Mouse (Mus musculus) limb, embryonic 12.5 days (tissue): ENCODE results near the gene Cmtm7. TPM values are rescaled to one million over a fixed set of nuclear protein-coding genes. Genes with fewer than 3 reads are reported as not detected.

ENCODE experiments used
- ATAC-seq: fragments of 200-750 bp; cut with Nextera tagmentation; 2 replicates; pipeline ENCODE4 v1.8.0; 2017; ENCODE audit warnings: low read depth, moderate TSS enrichment; ENCODE audit not compliant: insufficient number of reproducible peaks, insufficient read depth, low FRiP score, low TSS enrichment
- H3K27ac ChIP-seq: fragments of 300-500 bp; sonication (generic); 2 replicates; pipeline ENCODE4 v1.5.1; 2016; ENCODE audit warnings: mild to moderate bottlenecking, moderate library complexity
- H3K27me3 ChIP-seq: fragments of 300-500 bp; sonication (generic); 2 replicates; pipeline ENCODE4 v1.6.1; 2016; ENCODE audit warnings: mild to moderate bottlenecking, moderate library complexity
- H3K36me3 ChIP-seq: fragments of 300-500 bp; sonication (generic); 2 replicates; pipeline ENCODE4 v1.6.1; 2016; ENCODE audit warnings: mild to moderate bottlenecking, moderate library complexity
- H3K4me1 ChIP-seq: fragments of 300-500 bp; sonication (generic); replicated peaks from 2 replicates; pipeline ENCODE4 v1.6.1; 2016
- H3K4me2 ChIP-seq: fragments of 300-500 bp; sonication (generic); 2 replicates; pipeline ENCODE4 v1.6.1; 2016; ENCODE audit warnings: mild to moderate bottlenecking, moderate library complexity
- H3K4me3 ChIP-seq: fragments of 300-500 bp; sonication (generic); replicated peaks from 2 replicates; pipeline ENCODE4 v1.5.1; 2016; ENCODE audit warnings: mild to moderate bottlenecking
- H3K9ac ChIP-seq: fragments of 300-500 bp; sonication (generic); replicated peaks from 2 replicates; pipeline ENCODE4 v1.6.1; 2016; ENCODE audit warnings: mild to moderate bottlenecking, moderate library complexity
- H3K9me3 ChIP-seq: fragments of 300-500 bp; sonication (generic); 2 replicates; pipeline ENCODE4 v1.6.1; 2016; ENCODE audit warnings: mild to moderate bottlenecking, moderate library complexity
- WGBS: fragments of 180-500 bp; shearing (Covaris S2); methylation state at CpG from one replicate; pipeline ENCODE4 v1.1.7; 2016; 5-methylcytosine and 5-hydroxymethylcytosine counted together
- polyA plus RNA-seq: library from polyadenylated mRNA; unstranded; fragments of >200 nt; fragmentation: Nextera tagmentation; extraction: Ambion mirVana; gene quantifications from 2 replicates; pipeline ENCODE4 v1.2.1, GENCODE M21; 2016

Cmtm7 gene
- polyA plus RNA-seq, 1 experiment from 2014 or later, result 80.9 TPM

- Histone ChIP-seq H3K9ac (no peak overlapping the region), H3K27ac (no peak overlapping the region), H3K4me3 (no peak overlapping the region), H3K4me1 (no peaks in the 10 kb centered on the region), H3K4me2 (no peak overlapping the region), H3K36me3 (no peaks in the 10 kb centered on the region), H3K9me3 (no peaks in the 10 kb centered on the region), H3K27me3 (no peaks in the 10 kb centered on the region)
- no peak for ATAC-seq
- 89% methylated on average over 4 of the region's 4 CpGs for WGBS
Observed at GRCm38 (mm10) chr9:114812001-114812400, 30.3 kb upstream of the Cmtm7 start.

GRCm38 (mm10) chr9:114810837-114811236, 29.2 kb upstream of the Cmtm7 start:
- no peak for ATAC-seq
- Histone ChIP-seq H3K4me1 (no peaks in the 10 kb centered on the region), H3K27me3 (no peaks in the 10 kb centered on the region), H3K9me3 (no peaks in the 10 kb centered on the region), H3K4me3 (no peak overlapping the region), H3K36me3 (no peaks in the 10 kb centered on the region), H3K4me2 (no peak overlapping the region), H3K9ac (no peak overlapping the region), H3K27ac (no peak overlapping the region)
- WGBS, result 90% methylated on average over 11 of the region's 11 CpGs

GRCm38 (mm10) chr9:114808671-114809070, 27.0 kb upstream of the Cmtm7 start:
- no peak overlapping the region for H3K9ac ChIP-seq
- 81% methylated on average over 5 of the region's 5 CpGs for WGBS
- no peak overlapping the region for H3K4me3 ChIP-seq
- no peak overlapping the region for H3K27ac ChIP-seq
- ATAC-seq, result no peak
- no peak overlapping the region for H3K4me2 ChIP-seq
- H3K27me3 ChIP-seq, result no peaks in the 10 kb centered on the region
- no peaks in the 10 kb centered on the region for H3K36me3 ChIP-seq
- H3K9me3 ChIP-seq, result no peaks in the 10 kb centered on the region
- no peaks in the 10 kb centered on the region for H3K4me1 ChIP-seq

GRCm38 (mm10) chr9:114807261-114807660, 25.6 kb upstream of the Cmtm7 start:
- no peak for ATAC-seq
- WGBS, result 69% methylated on average over 8 of the region's 8 CpGs
- H3K4me3 ChIP-seq, result no peak overlapping the region
- H3K4me1 ChIP-seq, result no peaks in the 10 kb centered on the region
- H3K27me3 ChIP-seq, result no peaks in the 10 kb centered on the region
- no peak overlapping the region for H3K27ac ChIP-seq
- H3K36me3 ChIP-seq, result no peaks in the 10 kb centered on the region
- H3K9ac ChIP-seq, result no peak overlapping the region
- H3K9me3 ChIP-seq, result no peaks in the 10 kb centered on the region
- no peak overlapping the region for H3K4me2 ChIP-seq

- WGBS, result 70% methylated on average over 19 of the region's 19 CpGs
- H3K9me3 ChIP-seq, result no peaks in the 10 kb centered on the region
- no peaks in the 10 kb centered on the region for H3K27me3 ChIP-seq
- H3K36me3 ChIP-seq, result no peaks in the 10 kb centered on the region
- no peak overlapping the region for H3K9ac ChIP-seq
- H3K4me1 ChIP-seq, result no peaks in the 10 kb centered on the region
- 0 out of 2 replicates have a peak overlapping the region, but pooled peaks have one; percentile 26 for H3K27ac ChIP-seq
- no peak overlapping the region for H3K4me2 ChIP-seq
- ATAC-seq, result no peak; the same call in 1 of the 2 replicates
- no peak overlapping the region for H3K4me3 ChIP-seq
Observed at GRCm38 (mm10) chr9:114805151-114805671, 23.6 kb upstream of the Cmtm7 start.

GRCm38 (mm10) chr9:114802191-114802590, 20.5 kb upstream of the Cmtm7 start:
- Histone ChIP-seq H3K4me1 (peaks cover 6% of the 10 kb centered on the region; the same call in 1 of the 2 replicates), H3K27ac (no peak overlapping the region), H3K36me3 (no peaks in the 10 kb centered on the region), H3K9me3 (no peaks in the 10 kb centered on the region), H3K27me3 (no peaks in the 10 kb centered on the region), H3K4me2 (no peak overlapping the region), H3K9ac (no peak overlapping the region), H3K4me3 (no peak overlapping the region)
- 95% methylated on average over 1 of the region's 1 CpGs for WGBS
- no peak for ATAC-seq

GRCm38 (mm10) chr9:114801301-114801700, 19.6 kb upstream of the Cmtm7 start:
- no peak overlapping the region for H3K4me2 ChIP-seq
- H3K9ac ChIP-seq, result no peak overlapping the region
- H3K4me3 ChIP-seq, result no peak overlapping the region
- 66% methylated on average over 15 of the region's 15 CpGs for WGBS
- no peaks in the 10 kb centered on the region; the same call in 1 of the 2 replicates for H3K27me3 ChIP-seq
- no peaks in the 10 kb centered on the region for H3K9me3 ChIP-seq
- no peaks in the 10 kb centered on the region for H3K36me3 ChIP-seq
- ATAC-seq, result no peak
- no peak overlapping the region for H3K27ac ChIP-seq
- peaks cover 6% of the 10 kb centered on the region; the same call in 1 of the 2 replicates for H3K4me1 ChIP-seq

- Histone ChIP-seq H3K9me3 (no peaks in the 10 kb centered on the region), H3K4me1 (peaks cover 6% of the 10 kb centered on the region; the same call in 1 of the 2 replicates), H3K4me3 (no peak overlapping the region), H3K27ac (no peak overlapping the region), H3K9ac (no peak overlapping the region), H3K4me2 (no peak overlapping the region), H3K27me3 (no peaks in the 10 kb centered on the region; the same call in 1 of the 2 replicates), H3K36me3 (no peaks in the 10 kb centered on the region)
- 33% methylated on average over 10 of the region's 10 CpGs for WGBS
- no peak for ATAC-seq
Observed at GRCm38 (mm10) chr9:114799498-114800107, 17.9 kb upstream of the Cmtm7 start.

- Histone ChIP-seq H3K27ac (no peak overlapping the region), H3K9me3 (no peaks in the 10 kb centered on the region), H3K4me3 (no peak overlapping the region), H3K4me2 (no peak overlapping the region), H3K9ac (no peak overlapping the region), H3K4me1 (peaks cover 6% of the 10 kb centered on the region; the same call in 1 of the 2 replicates), H3K36me3 (no peaks in the 10 kb centered on the region), H3K27me3 (no peaks in the 10 kb centered on the region; the same call in 1 of the 2 replicates)
- no peak for ATAC-seq
- WGBS, result 39% methylated on average over 6 of the region's 6 CpGs
Observed at GRCm38 (mm10) chr9:114798845-114799244, 17.2 kb upstream of the Cmtm7 start.

GRCm38 (mm10) chr9:114797329-114798004, 15.8 kb upstream of the Cmtm7 start:
- H3K9me3 ChIP-seq, result no peaks in the 10 kb centered on the region
- peak; percentile 29; the same call in 1 of the 2 replicates for ATAC-seq
- H3K4me2 ChIP-seq, result no peak overlapping the region
- no peaks in the 10 kb centered on the region for H3K36me3 ChIP-seq
- no peaks in the 10 kb centered on the region; the same call in 1 of the 2 replicates for H3K27me3 ChIP-seq
- no peak overlapping the region for H3K4me3 ChIP-seq
- H3K4me1 ChIP-seq, result peaks cover 6% of the 10 kb centered on the region; the same call in 1 of the 2 replicates
- no peak overlapping the region for H3K27ac ChIP-seq
- H3K9ac ChIP-seq, result no peak overlapping the region
- 56% methylated on average over 11 of the region's 11 CpGs for WGBS

GRCm38 (mm10) chr9:114796473-114797050, 14.9 kb upstream of the Cmtm7 start:
- no peak for ATAC-seq
- H3K9me3 ChIP-seq, result no peaks in the 10 kb centered on the region
- H3K4me3 ChIP-seq, result no peak overlapping the region
- no peaks in the 10 kb centered on the region for H3K36me3 ChIP-seq
- peaks cover 6% of the 10 kb centered on the region; the same call in 1 of the 2 replicates for H3K4me1 ChIP-seq
- H3K27me3 ChIP-seq, result no peaks in the 10 kb centered on the region; the same call in 1 of the 2 replicates
- no peak overlapping the region for H3K27ac ChIP-seq
- no peak overlapping the region for H3K4me2 ChIP-seq
- WGBS, result 43% methylated on average over 11 of the region's 11 CpGs
- no peak overlapping the region for H3K9ac ChIP-seq
